ENCODE assay signal across 21 mouse cellular contexts in genomic region chr2:164499317-164499716, GRCm38 (mm10). TPM values are rescaled to one million over a fixed set of nuclear protein-coding genes. Genes with fewer than 3 reads are reported as not detected.
A peak's percentile ranks its signal among the peaks of the same experiment; 100 is the strongest.
DNase-seq lines count a peak whose midpoint lies in the region; ATAC-seq and TF ChIP-seq lines count a peak whose summit lies in the region.
"Had no signal": no experiment of that assay in that cellular context is flagged by ENCODE, and none has a peak within 500 bp of the region (broad histone marks: within the 10 kb centered on the region; RNA-seq: fewer than 3 reads in every experiment).

No protein-coding gene starts in this region.

- H3K4me3 ChIP-seq in kidney, adult 2 months (ENCODE audit: insufficient read depth, low read depth, low read length) = no peak overlapping the region
- H3K4me3 ChIP-seq in lung, postnatal 0 days (ENCODE audit: low read depth, low read length) = no peak overlapping the region
- H3K4me3 ChIP-seq in cerebellum, adult 2 months (replicated peaks; ENCODE audit: insufficient read depth, low read depth, low read length) = no peak overlapping the region
- H3K4me3 ChIP-seq: embryonic facial prominence, embryonic 12.5 days; erythroblast, embryonic 14.5 days; forebrain, embryonic 13.5 days; hindbrain, embryonic 10.5 days; kidney, embryonic 15.5 days; lung, embryonic 15.5 days; neural tube, embryonic 12.5 days had no signal

- no peak for TF ChIP-seq EP300 in lung, postnatal 0 days (IDR thresholded peaks at IDR 0.05)

- H3K9me3 ChIP-seq in lung, postnatal 0 days (ENCODE audit: low read length) = peaks cover 5% of the 10 kb centered on the region; the same call in 1 of the 2 replicates
- H3K9me3 ChIP-seq: embryonic facial prominence, embryonic 12.5 days; lung, embryonic 15.5 days had no signal

- peaks cover 9% of the 10 kb centered on the region for H3K36me3 ChIP-seq in kidney, adult 2 months (ENCODE audit: control insufficient read depth, insufficient read depth, low read length)
- H3K36me3 ChIP-seq in lung, postnatal 0 days (ENCODE audit: insufficient read depth, low read length) = peaks cover 15% of the 10 kb centered on the region

- H3K27ac ChIP-seq in kidney, adult 2 months (ENCODE audit: insufficient read depth, low read depth, low read length) = no peak overlapping the region
- no peak overlapping the region for H3K27ac ChIP-seq in lung, postnatal 0 days (ENCODE audit: low read length)
- no peak overlapping the region for H3K27ac ChIP-seq in cerebellum, adult 2 months (ENCODE audit: insufficient read depth, low read length)
- H3K27ac ChIP-seq: embryonic facial prominence, embryonic 12.5 days; forebrain, embryonic 13.5 days; hindbrain, embryonic 10.5 days; kidney, embryonic 15.5 days; lung, embryonic 15.5 days; neural tube, embryonic 12.5 days had no signal

- ATAC-seq in lung, postnatal 0 days = no peak
- ATAC-seq: forebrain, embryonic 13.5 days had no signal

- no peak for DNase-seq in kidney, adult 2 months
- no peak for DNase-seq in kidney, adult 18-20 months
- DNase-seq in lung, postnatal 0 days (ENCODE audit: low spot score) = no peak
- no peak for DNase-seq in lung, postnatal 14 days
- peak; percentile 53 for DNase-seq in MN1 (ENCODE audit: low spot score)
- no peak for DNase-seq in cerebellum, adult 2 months
- DNase-seq in right cerebral cortex, postnatal 25 days = no peak
- DNase-seq: cerebellum, adult 9-11 months; gastrocnemius, postnatal 14 days; right cerebral cortex, adult 18-20 months had no signal

- no peaks in the 10 kb centered on the region for H3K27me3 ChIP-seq in kidney, adult 2 months (replicated peaks; ENCODE audit: control insufficient read depth, insufficient read depth, low read length)
- no peaks in the 10 kb centered on the region for H3K27me3 ChIP-seq in lung, postnatal 0 days (replicated peaks; ENCODE audit: insufficient read depth, low read length)
- H3K27me3 ChIP-seq in cerebellum, adult 2 months (ENCODE audit: control insufficient read depth, insufficient read depth, low read length) = no peaks in the 10 kb centered on the region
- H3K27me3 ChIP-seq: embryonic facial prominence, embryonic 12.5 days; forebrain, embryonic 13.5 days; kidney, embryonic 15.5 days; lung, embryonic 15.5 days; neural tube, embryonic 12.5 days had no signal

- TF ChIP-seq CTCF in kidney, adult 2 months (conservative IDR thresholded peaks at IDR 0.05; ENCODE audit: insufficient read depth, insufficient read length, low read depth, low read length) = peak; percentile 19; the same call in 1 of the 2 replicates
- TF ChIP-seq CTCF in lung, postnatal 0 days (IDR thresholded peaks at IDR 0.05) = peak; percentile 45
- no peak for TF ChIP-seq CTCF in cerebellum, adult 2 months (IDR thresholded peaks at IDR 0.05; ENCODE audit: borderline replicate concordance, insufficient read depth, low read depth, low read length)

- H3K4me2 ChIP-seq in lung, postnatal 0 days (replicated peaks; ENCODE audit: low read depth, low read length) = no peak overlapping the region
- H3K4me2 ChIP-seq: embryonic facial prominence, embryonic 12.5 days; forebrain, embryonic 13.5 days; kidney, embryonic 15.5 days; lung, embryonic 15.5 days; midbrain, embryonic 11.5 days; neural tube, embryonic 12.5 days had no signal

- H3K9ac ChIP-seq in lung, postnatal 0 days (replicated peaks; ENCODE audit: low read depth) = no peak overlapping the region
- H3K9ac ChIP-seq: embryonic facial prominence, embryonic 12.5 days; forebrain, embryonic 13.5 days; kidney, embryonic 15.5 days; lung, embryonic 15.5 days; neural tube, embryonic 12.5 days had no signal

- peaks cover 4% of the 10 kb centered on the region; the same call in 1 of the 2 replicates for H3K4me1 ChIP-seq in kidney, adult 2 months (ENCODE audit: control insufficient read depth, insufficient read depth, low read length)
- peaks cover 9% of the 10 kb centered on the region; the same call in 1 of the 2 replicates for H3K4me1 ChIP-seq in lung, postnatal 0 days (ENCODE audit: insufficient read depth, low read depth, low read length)
- H3K4me1 ChIP-seq in cerebellum, adult 2 months (ENCODE audit: control insufficient read depth, insufficient read depth, low read length) = 0 out of 2 replicates have a peak, but pooled peaks cover 4% of the 10 kb centered on the region

- WGBS in kidney, adult 2 months = 81% methylated on average over 5 of the region's 5 CpGs
- 69% methylated on average over 5 of the region's 5 CpGs for WGBS in lung, postnatal 0 days
- WGBS in cerebellum, adult 2 months = 63% methylated on average over 5 of the region's 5 CpGs

- no peak for TF ChIP-seq POLR2A in kidney, adult 2 months (IDR thresholded peaks at IDR 0.05; ENCODE audit: low read depth, low read length)
- TF ChIP-seq POLR2A in cerebellum, adult 2 months (IDR thresholded peaks at IDR 0.05; ENCODE audit: borderline replicate concordance, insufficient read depth, low read length) = no peak

RNA-seq across cellular contexts. Expression of gene Pigt, which starts 2.0 kb away (rescaled TPM):
- 101 and 123 TPM in 2 replicates for polyA plus RNA-seq in kidney, adult 2 months (2012; rRNA removed)
- polyA plus RNA-seq in lung, postnatal 0 days (2015; fragmentation: Nextera tagmentation; extraction: Ambion mirVana) = 45.5 and 54.8 TPM in 2 replicates
- 103 and 109 TPM in 2 replicates for polyA plus RNA-seq in cerebellum, adult 2 months (2012; rRNA removed)

RNA-seq across cellular contexts. Expression of gene Dbndd2, which starts 13.4 kb away (rescaled TPM):
- 36.8 and 43.6 TPM in 2 replicates for polyA plus RNA-seq in kidney, adult 2 months (2012; rRNA removed)
- 39.9 and 44.6 TPM in 2 replicates for polyA plus RNA-seq in lung, postnatal 0 days (2015; fragmentation: Nextera tagmentation; extraction: Ambion mirVana)
- polyA plus RNA-seq in cerebellum, adult 2 months (2012; rRNA removed) = 428 and 462 TPM in 2 replicates

RNA-seq across cellular contexts. Expression of gene Trp53tg5, which starts 25.8 kb away (rescaled TPM):
- 0.10 TPM in 1 of 2 replicates, not detected in the other for polyA plus RNA-seq in kidney, adult 2 months (2012; rRNA removed)
- polyA plus RNA-seq in lung, postnatal 0 days (2015; fragmentation: Nextera tagmentation; extraction: Ambion mirVana) = not detected in 2 replicates
- polyA plus RNA-seq in cerebellum, adult 2 months (2012; rRNA removed) = not detected in 2 replicates
- polyA plus RNA-seq: embryonic facial prominence, embryonic 12.5 days; erythroblast, embryonic 14.5 days; forebrain, embryonic 13.5 days; heart, postnatal 0 days; hindbrain, embryonic 10.5 days; kidney, embryonic 15.5 days; large intestine, adult 2 months; limb, embryonic 14.5 days; lung, embryonic 15.5 days; midbrain, embryonic 11.5 days; neural tube, embryonic 12.5 days had no signal

RNA-seq across cellular contexts. Expression of gene Gm20458, which starts 38.5 kb away (rescaled TPM):
- 22.1 and 23.4 TPM in 2 replicates for polyA plus RNA-seq in kidney, adult 2 months (2012; rRNA removed)
- polyA plus RNA-seq in lung, postnatal 0 days (2015; fragmentation: Nextera tagmentation; extraction: Ambion mirVana) = 23.5 and 32.9 TPM in 2 replicates
- polyA plus RNA-seq in cerebellum, adult 2 months (2012; rRNA removed) = 16.7 and 21.0 TPM in 2 replicates
- polyA plus RNA-seq: erythroblast, embryonic 14.5 days had no signal

RNA-seq across cellular contexts. Expression of gene Sys1, which starts 42.6 kb away (rescaled TPM):
- polyA plus RNA-seq in kidney, adult 2 months (2012; rRNA removed) = 94.5 and 122 TPM in 2 replicates
- 63.5 and 66.2 TPM in 2 replicates for polyA plus RNA-seq in lung, postnatal 0 days (2015; fragmentation: Nextera tagmentation; extraction: Ambion mirVana)
- 73.7 and 75.4 TPM in 2 replicates for polyA plus RNA-seq in cerebellum, adult 2 months (2012; rRNA removed)
